Comparison of ENCODE assay signal across 1 mouse cellular context in the genomic region with DNA sequence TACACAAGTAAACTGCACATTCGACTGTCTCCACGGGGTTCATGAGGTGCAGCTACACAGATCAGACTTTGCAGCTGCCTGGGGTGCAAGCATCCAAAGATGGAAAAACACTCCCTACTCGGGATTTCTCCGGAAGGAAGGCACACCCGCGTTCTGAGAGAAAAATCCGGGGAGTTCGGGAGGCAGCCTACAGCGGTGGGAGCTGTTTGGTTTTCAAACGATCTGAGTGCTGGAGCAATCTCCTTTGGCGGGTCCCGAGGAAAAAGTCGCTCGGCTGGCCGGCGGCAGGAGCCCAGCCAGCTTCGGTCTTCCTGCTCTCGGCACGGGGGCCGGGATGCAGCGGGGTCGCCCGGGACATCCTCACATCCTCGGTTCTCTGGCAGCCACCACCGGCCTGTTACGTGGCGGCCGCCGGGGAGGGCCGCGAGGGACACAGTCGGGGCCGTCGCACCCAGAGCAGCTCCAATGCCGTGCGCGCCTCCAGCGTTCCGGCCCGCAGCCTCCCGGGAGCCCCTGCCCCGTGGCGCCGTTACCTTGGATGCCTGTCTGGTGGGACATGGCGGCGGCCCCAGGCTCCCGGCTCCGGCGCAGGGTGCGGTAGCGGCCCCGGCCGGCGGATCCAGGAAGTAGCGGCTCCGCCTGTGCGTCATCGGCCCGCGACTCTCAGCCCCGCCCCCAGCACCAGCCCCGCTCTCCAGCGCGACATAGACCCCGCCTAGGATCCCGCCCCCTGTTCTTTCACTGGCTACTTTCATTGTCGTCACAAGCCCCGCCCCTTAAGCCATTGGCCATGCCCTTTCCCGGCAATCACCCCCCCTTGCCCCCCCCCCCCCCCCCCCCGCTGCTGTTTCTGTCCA.
TF ChIP-seq lines count a peak whose summit lies in the region.

A gene (minus strand): TSS at position 671 of the 857 bp plus-strand sequence.

TF ChIP-seq in C2C12, 6 proteins besides CTCF, POLR2A, EP300 and RAD21 (continued from another document):
- TF ChIP-seq CEBPB (IDR thresholded peaks at IDR 0.05; ENCODE audit: low read depth), result no peak
